Mouse (Mus musculus) megakaryocyte, embryonic 14.5 days (primary cell): ENCODE results near the gene Hipk3.

Experiments used
- FLI1 ChIP-seq: IDR thresholded peaks from 2 replicates; pipeline ENCODE4 v1.6.1; 2012; ENCODE audit warnings: low read length, inconsistent platforms, mixed read lengths
- GATA1 ChIP-seq: IDR thresholded peaks from 3 replicates; pipeline ENCODE4 v1.6.1; 2012; ENCODE audit warnings: mixed read lengths, low read length, inconsistent platforms, borderline replicate concordance

GRCm38 (mm10) chr2:104422230-104422629, 72.0 kb downstream of the Hipk3 start:
- TF ChIP-seq GATA1 (no peak), FLI1 (no peak)
